Mouse (Mus musculus) stomach, embryonic 16.5 days (tissue): ENCODE measurements around the gene Mylk2. TPM values are rescaled to one million over a fixed set of nuclear protein-coding genes. Genes with fewer than 3 reads are reported as not detected.

Experiments
- ATAC-seq: fragments of 200-750 bp; cut with Nextera tagmentation; 2 replicates; pipeline ENCODE4 v1.8.0; 2017; ENCODE audit warnings: moderate number of reproducible peaks, moderate TSS enrichment; ENCODE audit not compliant: insufficient read depth, low FRiP score
- H3K27ac ChIP-seq: fragments of 300-500 bp; sonication (generic); 2 replicates; pipeline ENCODE4 v1.5.1; 2014; ENCODE audit warnings: low read length
- H3K27me3 ChIP-seq: fragments of 300-500 bp; sonication (generic); 2 replicates; pipeline ENCODE4 v1.6.1; 2014; ENCODE audit warnings: low read length, control low read depth, mixed read lengths; ENCODE audit not compliant: control insufficient read depth, insufficient read depth
- H3K36me3 ChIP-seq: fragments of 300-500 bp; sonication (generic); 2 replicates; pipeline ENCODE4 v1.6.1; 2014; ENCODE audit warnings: low read length; ENCODE audit not compliant: control insufficient read depth, insufficient read depth
- H3K4me1 ChIP-seq: fragments of 300-500 bp; sonication (generic); 2 replicates; pipeline ENCODE4 v1.6.1; 2014; ENCODE audit warnings: low read length, control low read depth, mixed read lengths; ENCODE audit not compliant: control insufficient read depth, insufficient read depth
- H3K4me2 ChIP-seq: fragments of 300-500 bp; sonication (generic); 2 replicates; pipeline ENCODE4 v1.6.1; 2014; ENCODE audit warnings: low read depth, low read length, mixed read lengths
- H3K4me3 ChIP-seq: fragments of 300-500 bp; sonication (generic); replicated peaks from 2 replicates; pipeline ENCODE4 v1.5.1; 2014; ENCODE audit warnings: mild to moderate bottlenecking, low read length
- H3K9ac ChIP-seq: fragments of 300-500 bp; sonication (generic); 2 replicates; pipeline ENCODE4 v1.6.1; 2014; ENCODE audit warnings: low read length
- H3K9me3 ChIP-seq: fragments of 300-500 bp; sonication (generic); replicated peaks from 2 replicates; pipeline ENCODE4 v1.6.1; 2016; ENCODE audit warnings: low read length, control low read depth; ENCODE audit not compliant: control insufficient read depth
- WGBS: fragments of 180-500 bp; shearing (Covaris S2); extraction: QIAGEN DNeasy Blood & Tissue Kit; methylation state at CpG from one replicate; pipeline ENCODE4 v1.1.7; 2014; 5-methylcytosine and 5-hydroxymethylcytosine counted together
- polyA plus RNA-seq: library from polyadenylated mRNA; unstranded; fragments of >200 nt; fragmentation: Nextera tagmentation; extraction: Ambion mirVana; gene quantifications from 2 replicates; pipeline ENCODE4 v1.2.1, GENCODE M21; 2015

Mylk2 gene
- polyA plus RNA-seq, 1 experiment from 2014 or later, result 1.8 TPM

DNA sequence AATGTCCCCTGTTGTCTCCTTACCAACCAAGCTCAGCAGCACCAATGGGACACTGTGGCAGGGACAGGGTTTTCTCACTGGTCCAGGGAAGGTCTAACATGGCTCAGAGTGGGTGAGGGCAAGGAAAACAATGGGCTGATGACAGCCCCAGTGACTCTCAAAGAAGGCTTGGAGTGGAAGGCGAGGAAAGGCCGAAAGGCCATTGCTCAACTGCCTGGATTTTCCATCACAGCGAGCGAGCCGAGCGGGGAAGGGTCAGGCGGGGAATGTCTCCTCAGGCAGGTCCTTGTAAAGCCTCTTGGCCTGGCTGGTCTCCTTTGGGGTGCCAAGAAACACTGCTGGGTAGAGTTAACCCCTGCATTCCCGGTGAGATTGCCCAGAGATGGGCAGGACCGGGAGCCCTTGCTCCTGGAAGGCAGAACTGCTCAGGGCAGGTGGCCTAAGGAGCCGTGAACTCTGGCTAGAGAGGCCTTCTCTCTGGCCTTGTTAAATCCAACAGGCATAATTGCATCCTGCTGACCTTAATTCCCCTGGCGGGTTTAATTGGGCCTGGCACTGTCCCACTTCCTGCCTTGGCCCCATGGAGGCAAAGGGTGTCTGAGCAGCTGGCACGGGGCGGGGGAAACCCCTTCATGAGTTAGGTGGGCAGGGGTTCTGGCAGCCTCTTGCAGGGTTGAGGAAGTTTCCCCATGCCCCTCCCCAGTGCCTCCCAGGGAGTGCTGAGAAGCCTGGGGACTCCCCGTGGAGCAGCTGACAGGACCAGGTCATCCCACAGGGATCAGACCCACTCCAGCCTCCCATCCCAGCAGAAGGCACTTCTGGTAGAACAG lies 3.8 kb upstream of the Mylk2 start:
- H3K4me2 ChIP-seq, result no peak overlapping the region
- H3K9ac ChIP-seq, result no peak overlapping the region
- no peak for ATAC-seq
- peaks cover 20% of the 10 kb centered on the region for H3K27me3 ChIP-seq
- 68% methylated on average over 14 of the region's 14 CpGs for WGBS
- peaks cover 22% of the 10 kb centered on the region for H3K4me1 ChIP-seq
- no peaks in the 10 kb centered on the region for H3K9me3 ChIP-seq
- no peak overlapping the region for H3K27ac ChIP-seq
- H3K4me3 ChIP-seq, result no peak overlapping the region
- H3K36me3 ChIP-seq, result no peaks in the 10 kb centered on the region

DNA sequence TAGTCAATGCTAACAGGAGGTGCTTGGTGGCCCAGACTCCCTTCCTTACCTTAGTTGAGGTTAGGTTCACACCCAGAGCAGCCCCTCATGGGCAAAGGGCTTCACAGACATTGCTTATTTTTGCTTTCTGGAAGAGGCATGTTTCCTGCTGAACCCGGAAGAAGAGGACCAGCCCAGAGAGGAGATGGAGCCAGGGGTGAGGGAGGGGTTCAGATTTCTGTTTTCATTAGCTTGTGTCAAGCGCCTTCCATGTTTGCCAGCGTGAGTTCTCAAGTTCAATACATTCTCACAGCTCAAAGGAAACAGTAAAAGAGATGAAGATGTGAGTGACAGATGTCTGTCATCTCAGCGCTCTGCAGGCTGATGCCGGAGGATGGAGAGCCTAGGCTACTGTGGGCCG lies 1.3 kb upstream of the Mylk2 start:
- Histone ChIP-seq H3K9me3 (no peaks in the 10 kb centered on the region), H3K36me3 (no peaks in the 10 kb centered on the region), H3K27ac (no peak overlapping the region), H3K4me1 (peaks cover 24% of the 10 kb centered on the region), H3K9ac (no peak overlapping the region), H3K4me3 (no peak overlapping the region), H3K4me2 (no peak overlapping the region), H3K27me3 (peaks cover 37% of the 10 kb centered on the region)
- 73% methylated on average over 6 of the region's 6 CpGs for WGBS
- ATAC-seq, result no peak

DNA sequence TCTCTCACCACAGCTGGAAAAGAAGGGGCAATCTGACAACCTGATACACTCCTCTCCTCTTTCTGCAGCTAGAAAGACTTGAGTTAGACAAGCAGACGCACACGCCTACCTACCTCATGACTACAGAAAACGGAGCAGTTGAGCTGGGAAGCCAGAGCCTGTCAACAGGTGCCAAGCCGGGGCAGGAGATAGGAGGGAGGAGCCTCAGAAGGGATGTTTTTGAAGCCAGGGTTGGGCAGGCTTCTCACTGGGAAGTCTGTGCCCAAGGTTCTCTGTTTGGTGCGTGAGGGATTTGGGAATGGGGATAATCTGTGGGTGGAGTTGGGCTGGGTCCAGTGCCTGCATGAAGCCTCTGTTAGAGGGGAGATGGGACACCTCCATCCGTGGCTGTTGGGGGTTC lies 280 bp downstream of the Mylk2 start:
- Histone ChIP-seq H3K27me3 (peaks cover 37% of the 10 kb centered on the region), H3K4me2 (no peak overlapping the region), H3K4me3 (no peak overlapping the region), H3K9me3 (no peaks in the 10 kb centered on the region), H3K27ac (no peak overlapping the region), H3K4me1 (peaks cover 13% of the 10 kb centered on the region), H3K36me3 (no peaks in the 10 kb centered on the region), H3K9ac (no peak overlapping the region)
- no peak for ATAC-seq
- 25% methylated on average over 6 of the region's 6 CpGs for WGBS

DNA sequence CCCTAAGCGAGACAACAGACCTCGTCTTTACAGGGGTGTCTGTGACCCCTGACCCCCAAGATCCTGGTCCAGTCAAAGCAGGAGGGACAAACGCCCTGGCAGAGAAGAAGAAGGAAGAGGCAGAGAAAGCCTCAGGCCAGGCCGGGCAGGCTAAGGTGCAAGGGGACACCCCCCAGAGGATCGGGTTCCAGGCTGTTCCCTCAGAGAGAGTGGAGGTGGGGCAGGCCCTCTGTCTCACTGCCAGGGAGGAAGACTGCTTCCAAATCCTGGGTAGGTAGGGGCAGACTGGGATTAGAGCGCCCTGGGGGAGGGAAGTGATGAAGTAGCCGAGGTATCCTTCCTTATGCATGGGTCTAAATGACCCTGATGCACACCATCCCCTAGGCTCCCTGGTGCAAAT lies 2.3 kb downstream of the Mylk2 start:
- no peak overlapping the region for H3K27ac ChIP-seq
- H3K9me3 ChIP-seq, result no peaks in the 10 kb centered on the region
- 26% methylated on average over 7 of the region's 7 CpGs for WGBS
- H3K27me3 ChIP-seq, result peaks cover 37% of the 10 kb centered on the region
- H3K4me2 ChIP-seq, result no peak overlapping the region
- no peak for ATAC-seq
- no peak overlapping the region for H3K4me3 ChIP-seq
- no peaks in the 10 kb centered on the region for H3K36me3 ChIP-seq
- peaks cover 2% of the 10 kb centered on the region; the same call in 1 of the 2 replicates for H3K4me1 ChIP-seq
- no peak overlapping the region for H3K9ac ChIP-seq

DNA sequence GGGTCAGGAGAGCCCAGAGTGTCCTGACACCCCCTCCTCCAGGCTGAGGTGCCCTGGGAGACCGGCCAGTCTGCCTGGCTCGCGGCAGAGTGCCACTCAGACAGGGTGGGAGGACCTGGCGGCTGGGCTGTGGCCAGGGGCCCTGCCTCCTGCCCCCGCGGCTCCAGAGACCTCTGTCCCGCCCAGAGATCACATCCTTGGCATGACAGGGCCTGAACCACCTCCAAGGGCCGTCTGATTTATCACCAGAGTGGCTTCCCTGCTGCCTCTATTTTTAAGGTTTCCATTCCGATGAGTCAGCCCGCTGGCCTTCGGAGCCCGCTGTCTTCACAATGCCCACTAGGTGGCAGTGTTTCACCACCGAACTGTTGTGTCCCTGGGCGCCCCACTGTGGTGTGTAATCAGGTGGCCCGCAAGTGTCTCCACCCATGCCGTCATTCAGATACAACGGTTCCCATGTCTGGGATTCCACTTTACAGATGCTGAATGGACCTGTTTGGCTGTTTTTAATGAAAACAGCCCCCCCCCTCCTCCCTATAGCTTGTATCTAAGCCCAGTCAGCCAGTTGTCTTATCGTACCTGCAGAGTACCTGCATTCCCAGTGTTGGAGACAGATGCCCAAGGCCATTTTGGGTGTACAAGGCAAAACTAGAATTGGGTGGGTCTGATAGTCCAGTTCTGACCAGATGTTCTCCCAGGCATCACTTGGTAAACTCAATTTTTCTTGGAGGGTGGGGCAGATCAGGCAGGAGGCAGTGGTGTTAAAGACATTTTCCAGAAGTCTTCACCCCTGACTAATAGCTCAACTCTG lies 3.4 kb downstream of the Mylk2 start:
- no peaks in the 10 kb centered on the region for H3K36me3 ChIP-seq
- peaks cover 2% of the 10 kb centered on the region; the same call in 1 of the 2 replicates for H3K4me1 ChIP-seq
- 4% methylated on average over 18 of the region's 18 CpGs for WGBS
- H3K27ac ChIP-seq, result no peak overlapping the region
- no peaks in the 10 kb centered on the region for H3K9me3 ChIP-seq
- peak; percentile 53; the same call in 1 of the 2 replicates for ATAC-seq
- H3K4me3 ChIP-seq, result no peak overlapping the region
- peaks cover 37% of the 10 kb centered on the region for H3K27me3 ChIP-seq
- peak overlapping the region; percentile 30; the same call in 1 of the 2 replicates for H3K4me2 ChIP-seq
- H3K9ac ChIP-seq, result peak overlapping the region; percentile 28; the same call in 1 of the 2 replicates

DNA sequence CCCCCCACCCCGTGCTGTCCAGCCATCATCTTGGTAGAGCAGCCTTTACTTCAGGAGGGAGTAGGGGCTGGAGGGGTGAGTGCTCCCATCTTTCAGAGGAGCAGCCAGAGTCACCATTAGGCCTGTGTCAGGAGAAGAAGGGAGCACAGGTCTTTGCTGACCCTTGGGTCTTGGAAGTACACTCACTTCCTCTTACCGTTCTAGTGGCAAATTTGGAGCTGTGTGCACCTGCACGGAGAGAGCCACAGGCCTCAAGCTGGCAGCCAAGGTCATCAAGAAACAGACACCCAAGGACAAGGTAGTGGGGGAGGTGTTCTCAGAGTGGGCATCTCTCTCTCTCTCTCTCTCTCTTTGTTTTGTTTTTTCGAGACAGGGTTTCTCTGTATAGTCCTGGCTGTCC lies 4.3 kb downstream of the Mylk2 start:
- Histone ChIP-seq H3K27ac (no peak overlapping the region), H3K27me3 (peaks cover 35% of the 10 kb centered on the region), H3K36me3 (no peaks in the 10 kb centered on the region), H3K4me2 (no peak overlapping the region), H3K9ac (no peak overlapping the region), H3K4me3 (no peak overlapping the region), H3K9me3 (no peaks in the 10 kb centered on the region), H3K4me1 (peaks cover 2% of the 10 kb centered on the region; the same call in 1 of the 2 replicates)
- ATAC-seq, result no peak
- WGBS, result 63% methylated on average over 4 of the region's 4 CpGs

DNA sequence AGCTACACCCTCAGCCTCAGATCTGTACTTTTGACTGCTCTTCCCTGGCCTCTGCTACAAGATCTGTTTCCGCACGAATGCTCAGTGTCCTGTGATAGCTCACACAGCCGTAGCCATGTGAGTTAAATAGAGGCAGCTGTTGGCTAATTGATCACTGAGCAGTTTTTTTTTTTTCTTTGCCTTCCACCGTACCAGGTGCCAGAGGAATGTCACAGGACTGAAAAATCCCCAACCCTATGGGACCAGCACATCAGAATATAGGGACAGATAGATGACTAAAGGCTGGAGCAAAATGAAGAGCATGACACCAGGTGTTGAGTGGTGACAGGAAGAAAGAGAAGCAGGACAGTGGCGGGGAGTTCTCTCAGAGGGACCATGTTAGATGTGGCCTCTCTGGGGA lies 5.0 kb downstream of the Mylk2 start:
- Histone ChIP-seq H3K9me3 (no peaks in the 10 kb centered on the region), H3K36me3 (no peaks in the 10 kb centered on the region), H3K4me1 (peaks cover 2% of the 10 kb centered on the region; the same call in 1 of the 2 replicates), H3K27ac (no peak overlapping the region), H3K4me3 (no peak overlapping the region), H3K9ac (no peak overlapping the region), H3K4me2 (no peak overlapping the region), H3K27me3 (peaks cover 29% of the 10 kb centered on the region)
- WGBS, result 48% methylated on average over 5 of the region's 5 CpGs
- ATAC-seq, result no peak

DNA sequence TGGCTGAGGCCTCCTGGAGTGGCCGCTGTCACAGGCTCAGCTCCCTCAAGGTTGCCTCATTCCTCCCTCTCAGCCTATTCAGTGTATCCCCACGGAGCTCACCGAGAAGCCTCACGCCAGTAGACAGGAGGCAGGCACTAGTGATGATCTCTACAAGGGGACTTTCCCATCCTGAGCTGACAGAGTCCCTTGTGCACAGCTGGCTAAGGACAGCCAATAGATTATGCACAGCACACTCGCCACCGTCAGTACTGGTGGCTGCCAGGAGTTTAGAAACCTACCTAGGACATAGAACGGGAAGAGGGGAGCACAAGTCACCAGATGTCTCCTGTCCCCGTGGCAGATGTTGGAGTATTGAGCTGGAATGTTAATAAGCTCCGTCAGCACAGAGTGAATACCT lies 6.5 kb downstream of the Mylk2 start:
- Histone ChIP-seq H3K36me3 (no peaks in the 10 kb centered on the region), H3K27ac (no peak overlapping the region), H3K4me1 (peaks cover 2% of the 10 kb centered on the region; the same call in 1 of the 2 replicates), H3K9me3 (no peaks in the 10 kb centered on the region), H3K9ac (no peak overlapping the region), H3K4me2 (no peak overlapping the region), H3K27me3 (peaks cover 14% of the 10 kb centered on the region), H3K4me3 (no peak overlapping the region)
- WGBS, result 44% methylated on average over 9 of the region's 9 CpGs
- ATAC-seq, result no peak

DNA sequence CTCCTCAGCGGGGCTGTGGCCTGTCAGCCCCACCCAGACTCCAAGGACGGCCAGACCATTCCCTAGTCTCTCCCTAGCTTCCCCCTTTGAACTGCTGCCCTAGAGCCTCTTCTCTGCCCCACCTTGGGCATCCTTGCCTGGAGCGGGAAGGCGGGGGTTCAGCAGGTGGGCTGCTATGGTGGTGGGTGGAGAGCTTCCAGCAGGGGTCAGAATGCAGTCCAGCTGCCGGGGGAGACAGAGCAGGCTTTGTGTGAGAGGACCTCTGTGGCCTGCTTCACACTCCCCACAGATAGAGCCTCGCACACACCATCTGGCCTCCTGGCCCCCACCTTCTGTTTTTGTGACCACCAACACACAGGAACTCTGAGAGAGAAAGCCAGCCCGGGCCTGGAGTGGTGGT lies 11.2 kb downstream of the Mylk2 start:
- no peak for ATAC-seq
- H3K27me3 ChIP-seq, result no peaks in the 10 kb centered on the region; the same call in 1 of the 2 replicates
- 34% methylated on average over 6 of the region's 7 CpGs for WGBS
- no peak overlapping the region for H3K4me3 ChIP-seq
- H3K9ac ChIP-seq, result no peak overlapping the region
- H3K4me1 ChIP-seq, result peaks cover 11% of the 10 kb centered on the region; the same call in 1 of the 2 replicates
- no peak overlapping the region for H3K4me2 ChIP-seq
- no peaks in the 10 kb centered on the region for H3K9me3 ChIP-seq
- H3K36me3 ChIP-seq, result no peaks in the 10 kb centered on the region
- no peak overlapping the region for H3K27ac ChIP-seq
